Mouse (Mus musculus) right cerebral cortex, postnatal 4 days (tissue): Measurements from ENCODE around the gene Kat2a.

Experiments used
- DNase-seq: peaks from one replicate; pipeline ENCODE4 v3.0.0-alpha.2; 2022

Kat2a gene

DNA sequence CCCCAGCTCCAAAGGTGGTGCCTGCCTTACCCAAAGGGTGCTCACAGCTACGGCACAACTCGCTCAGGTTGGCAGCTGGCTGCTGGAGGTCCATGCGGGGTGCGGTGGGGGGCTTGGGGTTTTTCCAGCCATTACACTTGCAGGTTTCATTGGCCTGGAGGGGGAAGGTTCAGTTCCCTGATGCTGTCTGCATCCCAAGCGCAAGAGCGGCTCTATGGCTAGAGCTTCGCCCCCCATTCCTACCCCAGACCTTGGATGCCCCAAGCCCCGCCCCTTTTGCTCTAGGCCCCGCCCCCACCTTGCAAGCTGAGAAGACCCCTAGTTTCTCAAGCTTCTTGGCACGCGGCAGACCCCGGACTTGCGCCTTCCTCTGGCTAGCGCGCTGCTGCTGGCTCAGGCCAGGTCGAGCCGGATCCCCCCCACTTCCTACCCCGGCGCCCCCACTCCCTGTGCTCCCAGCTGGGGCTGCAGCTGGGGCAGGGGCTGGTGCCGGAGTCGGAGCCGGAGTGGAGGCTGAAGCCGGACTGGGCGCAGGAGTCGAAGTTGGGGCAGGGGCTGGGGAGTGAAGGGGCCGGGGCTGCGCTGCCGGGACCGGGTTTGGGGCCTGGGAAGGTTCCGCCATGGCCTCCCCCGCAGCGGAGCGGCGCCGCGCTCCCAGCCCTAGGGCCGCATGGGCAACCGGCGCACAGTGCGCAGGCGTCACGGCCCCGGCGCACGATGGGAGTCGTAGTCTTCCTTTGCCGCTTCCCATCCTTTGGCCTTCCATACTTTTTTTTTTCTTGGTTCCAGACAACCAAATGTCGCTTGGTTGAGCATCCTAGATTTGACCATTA lies at the start of gene Kat2a:
Kat2a (minus strand) TSS at position 683 of the 833 bp plus-strand sequence.
- DNase-seq: peak; percentile 82

DNA sequence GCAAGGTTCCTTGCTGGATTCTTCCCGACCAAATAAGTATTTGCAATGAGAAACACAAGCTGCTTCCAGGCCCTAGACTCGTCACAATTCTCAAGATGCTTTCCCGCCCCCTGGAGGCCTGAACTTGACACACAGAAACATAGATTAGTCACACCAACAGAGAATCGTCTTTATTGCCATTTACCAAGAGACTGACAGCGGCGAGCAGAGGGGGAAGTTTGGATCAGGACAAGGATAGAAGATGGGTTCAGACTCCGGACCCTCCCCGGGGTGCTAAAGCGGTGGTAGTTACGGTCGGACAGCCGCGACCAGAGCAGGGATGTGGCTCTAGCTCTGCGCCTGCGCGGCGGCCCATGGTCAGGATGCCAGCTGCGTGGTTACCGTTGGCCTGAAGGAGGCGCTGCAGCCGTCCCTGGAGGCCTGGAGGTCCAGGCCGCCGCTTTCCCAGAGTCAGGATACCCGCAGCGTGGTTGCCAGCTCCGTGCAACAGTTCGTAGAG lies 49.3 kb upstream of the Kat2a start:
- peak; percentile 89 for DNase-seq

DNA sequence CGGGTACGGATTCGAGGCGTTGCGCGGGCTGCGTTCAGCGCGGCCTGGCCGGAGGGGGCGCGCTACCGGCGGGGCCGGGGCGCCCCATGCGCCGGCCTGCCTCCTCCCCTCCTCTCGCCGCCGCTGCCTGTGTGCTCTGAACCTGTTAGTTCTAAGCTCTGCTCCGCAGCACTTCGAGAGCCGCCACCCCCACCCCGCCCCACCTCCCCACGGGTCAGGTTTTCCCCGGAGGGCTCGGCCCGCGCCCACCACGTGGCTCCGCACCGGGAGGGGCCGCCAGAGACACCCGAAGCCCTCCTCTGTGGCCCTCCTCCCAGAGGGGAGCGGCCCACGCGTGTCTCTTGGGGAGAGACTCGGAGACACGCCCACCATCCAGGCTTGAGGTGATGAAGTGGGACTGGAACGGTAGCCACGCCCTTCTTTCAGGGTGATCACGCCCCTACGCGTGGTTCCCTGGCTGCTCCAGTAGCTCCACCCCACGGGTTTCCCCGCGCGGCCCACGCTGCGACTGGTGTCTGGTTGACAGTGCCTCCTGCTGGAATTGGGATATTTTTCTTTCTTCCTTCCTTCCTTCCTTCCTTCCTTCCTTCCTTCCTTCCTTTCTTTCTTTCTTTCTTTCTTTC lies 47.5 kb upstream of the Kat2a start, which contains the start of gene Kcnh4:
Kcnh4 (minus strand) TSS at position 332 of the 623 bp plus-strand sequence.
- DNase-seq: peak; percentile 77

DNA sequence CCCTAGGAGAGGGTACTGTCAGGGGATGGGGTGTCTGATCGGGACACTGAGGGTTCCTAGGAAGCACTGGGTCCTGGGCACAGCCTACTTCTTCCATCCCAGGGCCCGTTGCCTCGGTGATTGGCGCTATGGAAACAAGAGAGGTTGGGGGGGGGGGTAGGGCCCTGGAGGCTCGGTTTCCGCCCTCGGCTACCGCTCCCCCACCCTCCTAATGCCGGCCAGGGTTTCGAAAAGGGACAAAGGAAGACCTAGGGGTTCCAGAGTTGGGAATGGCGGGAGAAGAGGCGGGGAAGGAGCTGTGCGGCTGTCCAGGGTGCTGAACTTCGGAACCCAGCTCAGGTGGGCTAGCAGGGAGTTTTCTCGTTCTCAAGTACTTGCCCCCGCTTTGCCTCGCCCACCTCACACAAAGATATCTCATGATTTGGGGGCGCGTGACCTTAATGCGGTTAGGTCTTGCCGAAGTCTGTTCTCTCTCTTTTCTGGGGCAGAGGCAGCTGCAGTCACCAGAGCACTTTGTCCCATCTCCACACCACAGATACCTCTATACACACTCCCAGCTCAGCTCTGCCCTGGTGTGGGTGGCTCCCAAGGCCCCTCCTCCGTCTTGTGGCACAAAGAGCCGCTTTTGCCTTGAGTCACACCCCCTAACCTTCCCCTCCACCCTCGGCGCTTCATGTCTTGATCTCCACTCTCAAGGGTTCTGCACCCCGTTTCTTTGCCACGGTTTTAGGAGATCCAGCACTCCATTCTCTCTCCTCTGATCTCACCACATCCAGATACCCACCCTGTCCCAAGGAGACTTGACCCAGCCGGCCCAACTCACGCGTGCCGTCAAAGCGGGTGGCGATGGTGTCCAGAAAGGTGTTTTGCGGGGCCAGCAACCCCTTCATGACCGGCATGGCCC lies 46.7 kb upstream of the Kat2a start:
- peak; percentile 48 for DNase-seq

DNA sequence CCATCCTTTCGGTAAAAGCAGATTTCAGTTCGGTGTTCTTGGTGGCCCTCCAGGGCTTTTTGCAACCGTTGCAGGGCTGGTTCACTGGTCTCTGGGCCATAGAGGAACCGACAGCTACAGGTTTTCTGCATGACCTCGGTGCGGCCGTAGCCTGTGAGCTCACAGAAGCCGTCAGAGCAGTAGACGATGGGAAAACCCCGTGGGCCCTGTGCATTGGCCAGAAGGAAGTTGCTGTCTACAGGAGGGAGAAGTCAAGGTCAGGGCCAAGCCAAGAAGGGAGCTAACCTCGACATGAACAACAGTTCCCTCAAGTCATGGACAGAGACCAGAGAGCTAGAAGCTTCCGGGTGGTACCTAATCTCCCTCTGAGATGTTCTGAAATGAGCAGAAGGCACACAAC lies 45.3 kb upstream of the Kat2a start:
- DNase-seq: no peak

DNA sequence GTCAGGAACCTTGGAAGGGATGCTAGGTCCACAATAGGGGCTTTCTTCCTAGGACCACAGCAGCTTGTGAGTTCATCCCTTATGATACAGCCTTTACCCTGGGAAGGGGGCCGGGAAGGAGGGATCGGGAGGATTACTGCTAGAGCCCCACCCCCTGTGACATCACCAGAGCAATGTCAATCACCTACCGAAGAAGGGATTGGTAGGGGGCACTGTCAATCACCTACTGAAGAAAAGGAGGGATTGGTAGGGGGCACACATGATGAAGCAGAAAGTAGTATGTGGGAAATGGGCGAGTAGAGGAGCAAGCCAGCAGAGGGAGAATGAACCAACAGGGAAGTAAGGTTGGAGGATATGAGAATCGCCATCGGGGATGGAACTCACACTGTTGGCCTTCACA lies 44.2 kb upstream of the Kat2a start:
- DNase-seq: no peak

DNA sequence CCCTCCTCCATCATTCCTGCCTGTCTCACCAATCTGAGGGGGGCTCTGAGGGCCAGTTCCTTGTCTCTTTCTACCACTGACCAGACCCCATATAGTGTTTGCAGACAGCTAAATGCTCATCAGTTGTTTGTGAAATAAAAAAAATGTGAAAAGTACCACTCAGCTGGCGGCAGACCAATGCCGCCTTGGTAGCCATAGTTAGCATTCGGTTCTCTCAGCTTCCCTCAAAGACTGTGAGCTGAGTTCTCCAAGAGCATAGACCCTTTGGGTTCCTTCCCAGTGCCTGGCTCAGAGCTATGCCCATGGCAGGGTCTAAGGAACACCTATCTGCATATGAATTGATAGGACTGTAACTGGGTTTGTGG lies 42.4 kb upstream of the Kat2a start:
- no peak for DNase-seq

DNA sequence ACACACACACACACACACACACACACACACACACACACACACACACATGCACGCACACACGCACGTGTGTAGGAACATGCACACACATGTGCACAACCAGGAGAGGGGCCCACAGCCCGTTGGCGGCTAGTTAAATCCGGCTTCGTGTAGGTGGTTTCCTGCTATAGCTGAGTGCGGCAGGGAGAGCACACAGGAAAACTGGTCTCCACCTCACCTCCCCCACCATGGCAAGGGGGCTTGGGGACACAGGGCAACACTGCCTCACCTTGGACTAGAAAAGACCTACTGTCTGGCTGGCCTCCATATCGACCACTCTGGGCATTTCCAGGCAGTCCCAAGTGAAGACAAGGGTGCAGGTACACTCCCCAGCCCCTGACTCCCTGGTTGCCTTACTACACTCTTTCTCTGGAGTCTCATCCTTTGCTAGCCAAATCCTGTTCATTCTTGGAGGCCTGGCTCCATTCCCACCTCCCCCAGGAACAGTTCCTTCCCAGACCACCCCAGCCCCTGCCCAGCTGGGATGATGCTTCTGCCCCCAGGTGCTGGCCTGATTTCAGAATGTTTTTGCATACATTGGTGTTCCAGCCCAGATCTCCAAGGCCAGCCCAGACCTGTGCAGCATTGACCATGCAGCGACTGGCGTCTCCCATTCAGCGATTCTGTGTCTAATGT lies 41.9 kb upstream of the Kat2a start:
- no peak for DNase-seq

DNA sequence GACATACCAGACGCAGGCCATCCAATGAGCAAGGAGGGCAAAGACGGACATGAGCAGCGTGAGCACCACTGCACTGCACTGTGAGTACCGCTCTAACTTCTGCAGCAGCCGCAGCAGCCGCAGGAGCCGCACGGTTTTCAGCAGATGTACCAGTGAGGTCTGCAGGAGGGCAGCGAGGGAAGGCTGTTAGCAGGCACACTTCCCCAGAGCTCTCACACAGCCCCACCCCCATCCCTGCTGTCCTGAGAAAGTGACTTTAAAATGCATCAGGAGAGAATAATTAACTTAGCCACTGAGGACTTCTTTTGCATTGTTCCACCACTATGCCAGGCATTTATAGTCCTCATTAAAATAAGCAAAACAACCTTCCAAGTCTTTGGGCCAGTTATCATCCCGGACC lies 40.0 kb upstream of the Kat2a start:
- DNase-seq: no peak

DNA sequence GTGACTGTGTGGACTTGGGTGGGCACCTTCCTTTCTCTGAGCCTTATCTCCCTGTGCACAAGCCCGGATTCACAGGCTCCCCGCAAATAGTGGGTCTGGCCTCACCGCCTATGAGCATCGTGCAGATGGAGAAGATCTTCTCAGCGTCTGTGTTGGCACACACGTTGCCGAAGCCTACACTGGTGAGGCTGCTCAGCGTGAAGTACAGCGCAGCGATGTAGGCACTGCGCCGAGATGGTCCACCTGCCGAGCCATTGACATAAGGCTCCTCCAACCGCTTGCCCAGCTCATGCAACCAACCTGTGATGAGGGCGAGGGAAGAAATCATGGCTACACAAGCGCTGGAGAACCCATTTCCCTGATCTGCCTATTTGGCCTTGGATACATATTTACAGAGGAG lies 37.9 kb upstream of the Kat2a start:
- no peak for DNase-seq

DNA sequence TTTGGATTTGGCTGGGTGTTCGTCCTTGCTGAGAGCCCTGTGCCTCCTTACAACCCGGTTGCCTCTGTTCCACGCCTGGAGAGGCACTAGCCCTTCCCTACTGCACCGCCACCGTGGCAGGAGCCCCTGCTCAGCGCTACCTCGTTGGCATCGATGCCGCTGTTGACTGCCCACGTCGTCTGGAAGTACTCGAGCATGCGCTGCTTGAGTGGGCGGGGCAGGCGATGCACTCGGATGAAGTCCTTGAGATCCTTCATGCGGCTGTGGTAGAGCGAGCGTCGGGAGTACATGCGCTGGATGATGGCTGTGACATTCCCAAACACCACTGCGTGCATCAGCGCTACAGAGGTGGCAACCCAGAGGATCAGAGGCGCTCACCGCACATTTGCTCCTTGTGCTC lies 37.2 kb upstream of the Kat2a start:
- no peak for DNase-seq

DNA sequence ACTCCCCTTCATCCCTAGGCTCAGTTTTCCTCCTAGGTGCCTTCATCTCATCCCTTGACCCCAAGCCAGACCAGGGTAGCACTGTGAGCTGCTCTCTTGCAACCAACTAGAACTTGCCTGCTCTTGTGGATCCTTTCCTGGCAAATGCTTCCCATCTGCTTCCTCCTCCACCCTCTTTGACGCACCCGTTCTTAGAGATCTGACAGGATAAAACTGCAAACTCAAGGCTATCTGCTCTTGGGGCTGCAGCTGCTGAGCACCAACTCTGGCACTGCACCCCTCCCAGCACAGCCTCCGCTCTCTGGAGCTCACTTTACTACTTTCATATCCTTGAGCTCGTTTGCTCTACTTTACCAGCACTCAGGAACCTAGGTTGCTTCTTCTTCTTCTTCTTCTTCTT lies 36.4 kb upstream of the Kat2a start:
- DNase-seq: no peak

DNA sequence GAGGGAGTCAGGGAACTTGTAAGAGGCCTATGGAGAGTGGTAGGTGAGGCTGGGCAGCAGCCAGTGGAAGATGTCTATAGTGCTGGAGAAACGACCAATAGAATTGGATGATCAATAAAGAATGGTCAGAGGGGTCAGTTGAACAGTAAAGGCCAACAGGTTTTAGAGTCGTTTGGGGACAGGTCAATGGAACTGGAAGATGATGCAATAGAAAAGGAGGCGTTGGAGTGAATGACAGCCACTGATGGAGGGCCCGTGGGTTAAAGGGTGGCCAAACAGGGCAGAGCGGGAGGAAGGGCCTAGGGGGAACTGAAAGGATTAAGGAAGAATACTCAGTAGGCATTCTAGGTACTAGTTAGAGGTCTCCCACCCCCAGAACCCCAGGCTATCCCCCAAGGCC lies 34.8 kb upstream of the Kat2a start:
- DNase-seq: no peak

DNA sequence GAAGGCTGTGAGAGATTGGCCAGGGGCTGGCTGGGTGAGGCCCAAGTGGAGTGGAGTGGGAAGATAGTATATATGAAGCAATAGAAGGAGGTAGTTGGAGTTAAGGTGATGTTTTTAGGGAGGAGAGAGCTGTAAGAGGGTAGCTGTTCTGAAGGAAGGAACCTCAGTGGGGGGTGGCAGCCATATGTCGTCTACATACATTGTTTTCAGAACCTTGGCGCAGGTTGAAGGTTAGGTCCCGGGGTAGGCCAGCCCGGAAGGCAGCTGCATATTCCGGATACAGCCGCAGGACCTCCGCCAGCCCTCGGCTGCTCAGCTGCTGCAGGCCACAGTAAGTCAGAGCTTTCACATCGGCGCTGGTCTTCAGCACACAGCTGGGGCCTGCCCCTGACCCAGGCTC lies 34.3 kb upstream of the Kat2a start:
- no peak for DNase-seq

DNA sequence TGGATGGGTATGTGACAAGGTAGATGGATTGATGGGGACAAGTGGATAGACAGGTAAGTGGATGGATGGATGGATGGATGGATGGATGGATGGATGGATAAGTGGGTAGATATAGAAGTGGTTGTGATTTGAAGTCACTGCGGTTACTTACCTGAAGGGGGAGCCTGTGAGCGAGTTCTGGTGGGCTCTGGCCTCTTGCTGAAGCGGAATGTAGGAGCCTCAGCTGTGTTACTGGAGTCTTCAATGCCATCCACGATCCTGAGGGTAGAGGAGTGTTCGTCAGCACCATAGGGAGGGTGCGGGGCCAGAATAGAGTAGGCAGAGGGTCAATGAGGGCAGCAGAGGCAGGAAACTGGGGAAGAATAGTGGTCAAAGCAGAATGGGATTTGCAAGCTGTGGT lies 32.8 kb upstream of the Kat2a start:
- DNase-seq: peak; percentile 49

DNA sequence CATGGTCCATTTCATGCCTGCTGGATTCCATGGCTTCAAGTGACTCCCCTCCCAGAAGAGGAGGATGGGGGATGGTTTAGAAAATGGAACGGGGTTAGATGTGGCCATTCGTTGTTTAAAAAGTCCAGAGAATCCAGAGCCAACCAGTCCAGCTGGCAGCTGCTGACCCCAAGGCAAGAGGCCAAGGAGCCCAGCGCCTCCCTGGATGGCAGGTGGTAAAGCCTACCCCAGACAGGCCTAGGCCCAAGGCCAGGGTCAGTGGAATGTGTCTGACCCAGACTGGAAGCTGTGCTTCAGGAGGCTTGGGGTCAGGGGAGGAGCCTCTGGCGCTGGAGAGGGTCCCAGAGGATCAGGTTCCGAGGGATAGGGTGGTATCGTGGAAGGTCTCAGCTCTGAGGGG lies 29.1 kb upstream of the Kat2a start:
- DNase-seq: no peak

DNA sequence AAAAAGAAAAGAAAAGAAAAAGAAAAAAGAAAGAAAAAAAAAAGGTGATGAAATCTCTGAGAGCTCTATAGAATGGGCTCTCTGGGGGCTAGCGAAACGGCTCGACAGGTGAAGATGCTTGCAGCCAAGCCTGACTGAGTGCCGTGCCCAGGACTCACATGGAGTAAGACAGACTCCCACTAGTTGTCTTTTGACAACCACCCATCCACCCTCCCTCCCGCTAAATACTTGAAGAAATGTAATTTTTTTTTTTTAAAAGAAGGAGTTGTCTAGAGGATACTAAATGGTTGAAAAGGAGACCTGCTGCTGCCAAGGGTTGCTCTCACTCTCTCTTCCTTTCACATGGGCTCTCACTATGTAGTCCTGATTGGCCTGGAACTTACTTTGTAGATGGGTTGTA lies 26.5 kb upstream of the Kat2a start:
- DNase-seq: no peak

DNA sequence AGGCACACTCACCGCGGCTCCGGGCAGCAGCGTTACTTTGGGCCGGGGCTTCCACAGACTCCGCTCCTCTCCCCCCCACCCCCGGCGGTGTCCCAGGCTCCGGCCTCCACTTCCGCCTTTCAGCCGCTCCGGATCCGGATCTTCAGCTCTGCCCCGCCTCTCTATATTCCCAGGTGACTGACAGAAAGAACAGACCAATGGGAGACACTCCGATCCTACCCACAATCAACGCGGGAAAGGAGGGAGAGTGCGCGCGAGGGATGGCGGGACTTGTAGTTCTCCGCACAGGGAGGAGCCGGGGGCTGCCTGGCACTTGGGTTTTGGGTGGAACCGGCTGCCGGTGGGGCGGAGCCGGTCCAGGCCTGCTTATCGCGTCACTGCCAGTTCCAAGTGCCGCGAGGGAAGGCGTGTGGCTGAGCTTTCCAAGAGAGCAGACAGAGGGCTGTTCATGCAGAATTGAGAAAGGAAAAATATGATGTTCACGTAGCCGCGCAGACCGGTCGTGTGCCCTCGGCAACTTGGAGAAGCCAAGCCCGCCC lies 25.9 kb upstream of the Kat2a start, which contains the start of gene Rab5c:
Rab5c (minus strand) TSS at position 150 of the 539 bp plus-strand sequence.
- peak; percentile 96 for DNase-seq

DNA sequence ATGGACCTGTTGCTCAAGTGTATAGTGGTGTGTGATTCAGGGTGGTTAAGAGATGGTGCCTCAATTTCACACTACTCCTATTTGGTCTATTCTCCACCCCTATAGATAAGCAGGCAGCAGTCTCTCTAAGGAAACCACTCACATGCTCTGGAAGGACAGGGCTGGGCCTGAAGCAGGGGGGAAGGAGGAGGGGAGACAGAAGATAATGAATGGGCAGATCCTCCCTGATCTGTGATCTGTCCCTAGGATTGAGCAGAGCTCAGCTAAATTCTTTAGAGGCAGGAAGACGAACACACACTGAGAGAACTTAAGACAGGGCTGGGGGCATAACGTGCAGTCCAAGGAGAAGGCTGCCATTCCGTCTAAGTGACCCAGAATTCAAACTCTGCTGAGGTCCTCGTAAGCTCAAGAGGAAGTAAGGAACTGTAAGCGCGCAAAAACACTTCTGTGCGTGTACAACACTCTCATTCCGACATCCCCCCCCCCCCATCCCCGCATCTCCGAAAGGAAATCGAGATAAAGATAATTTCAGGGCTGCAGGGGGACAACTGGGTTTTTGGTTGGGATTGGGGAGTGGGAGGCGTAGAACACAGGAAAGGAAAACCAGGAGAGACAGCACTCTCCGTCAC lies 25.0 kb upstream of the Kat2a start:
- DNase-seq: no peak

DNA sequence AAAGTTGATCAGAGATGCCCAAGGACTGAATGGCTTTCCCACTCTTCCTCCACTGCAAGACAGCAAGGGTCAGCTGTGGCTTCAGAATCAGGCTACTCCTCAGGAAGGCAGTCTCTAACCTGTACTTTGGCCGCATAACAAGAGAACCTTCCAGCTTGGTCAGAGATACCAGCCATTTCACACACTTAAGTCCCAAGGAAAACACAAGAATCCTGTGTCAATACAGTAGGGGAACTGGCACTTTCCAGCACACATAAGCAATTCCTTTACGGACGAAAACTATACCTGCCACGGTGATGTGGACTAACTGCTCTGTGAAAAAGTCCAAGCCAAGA lies 24.4 kb upstream of the Kat2a start:
- no peak for DNase-seq

DNA sequence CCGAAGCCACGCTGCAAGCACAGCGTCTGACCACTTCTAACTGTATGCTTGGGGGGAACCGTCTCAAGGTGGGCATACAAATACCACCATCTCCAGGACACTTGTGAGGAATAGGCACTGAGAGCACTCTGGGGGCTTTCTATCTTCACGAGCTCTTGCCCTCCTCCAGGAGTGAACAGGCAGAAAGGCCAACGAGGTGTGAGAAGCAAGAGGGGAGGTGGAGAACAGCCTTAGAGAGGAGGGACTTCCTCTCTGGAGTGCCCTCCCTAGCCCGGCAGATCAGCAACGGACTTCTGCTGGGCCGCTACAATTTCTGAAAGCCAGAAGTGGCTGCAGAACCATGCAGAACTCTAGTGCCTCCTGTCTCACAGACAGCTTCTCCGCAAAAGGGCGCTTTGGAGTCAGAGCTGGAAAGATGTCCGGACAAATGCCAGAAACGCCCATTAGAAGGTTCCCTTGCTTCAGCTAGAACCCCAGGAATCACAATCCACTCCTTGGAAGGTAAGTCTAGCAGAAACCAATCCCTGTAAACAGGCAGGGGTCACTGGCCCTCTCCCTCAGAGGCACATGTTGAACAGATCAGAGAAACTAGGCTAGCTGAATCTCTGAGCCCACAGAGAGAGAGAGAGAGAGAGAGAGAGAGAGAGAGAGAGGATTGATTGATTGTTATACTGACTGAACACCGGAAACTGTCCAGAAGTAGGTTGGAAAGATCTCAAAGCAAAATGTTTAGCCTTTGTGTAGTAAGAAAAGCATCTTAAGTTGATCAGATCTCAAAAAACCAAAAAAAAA lies 23.9 kb upstream of the Kat2a start:
- DNase-seq: no peak
